Mouse (Mus musculus) CD4-positive, CD25-positive, alpha-beta regulatory T cell, adult 2 months (primary cell): ENCODE measurements around the gene Spc24.
A peak's percentile ranks its signal among the peaks of the same experiment; 100 is the strongest.

Source experiments
- DNase-seq: peaks from one replicate; pipeline ENCODE4 v3.0.0-alpha.2; 2012; ENCODE audit warnings: low read depth, low spot score

Spc24 gene

GRCm38 (mm10) chr9:21749382-21750118 lies 10.6 kb downstream of the Spc24 start:
- DNase-seq: no peak

GRCm38 (mm10) chr9:21748491-21748890 lies 11.6 kb downstream of the Spc24 start:
- no peak for DNase-seq

DNA sequence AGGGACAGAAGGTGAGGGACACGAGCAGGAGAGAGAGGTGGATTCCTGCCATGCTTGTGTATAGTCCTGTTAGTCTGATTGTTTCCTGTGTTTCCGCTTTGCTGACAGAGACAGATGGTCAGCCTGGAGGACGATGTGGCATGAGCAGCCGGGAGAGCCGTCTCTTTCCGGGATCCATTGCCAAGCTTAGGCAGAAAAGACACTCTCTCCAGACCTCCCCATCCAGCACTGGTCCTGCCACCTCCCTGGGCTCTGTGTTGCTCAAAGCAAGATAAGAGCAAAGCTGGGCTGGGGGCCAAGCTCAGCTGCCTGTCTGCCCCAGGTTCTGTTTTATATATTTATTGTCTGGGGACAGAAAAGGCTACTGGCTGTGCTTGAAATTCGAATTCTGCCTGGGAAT lies 12.1 kb downstream of the Spc24 start:
- no peak for DNase-seq

DNA sequence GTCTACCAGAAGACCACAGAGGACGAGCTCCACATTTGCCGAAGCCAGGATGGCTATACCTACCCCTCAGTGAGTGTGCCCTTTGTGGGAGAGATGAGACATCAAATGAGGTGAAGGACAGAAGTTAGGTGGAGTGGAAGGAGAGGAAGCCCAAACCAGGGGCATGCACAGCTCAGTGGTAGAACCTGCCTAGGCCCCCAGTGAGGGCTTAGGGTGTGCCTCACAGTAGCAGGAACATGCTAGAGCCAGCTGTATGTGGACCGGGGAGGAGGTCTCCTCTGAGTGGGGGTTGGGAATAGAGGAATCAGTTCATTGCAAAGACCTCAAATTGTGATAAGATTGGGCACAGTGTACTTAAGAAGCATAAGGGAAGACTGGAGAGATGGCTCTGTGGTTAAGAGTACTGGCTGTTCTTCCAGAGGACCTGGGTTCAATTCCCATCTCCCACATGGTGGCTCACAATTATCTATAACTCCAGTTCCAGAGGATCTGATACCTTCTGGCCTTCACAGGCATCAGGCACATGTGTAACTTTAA lies 12.8 kb downstream of the Spc24 start:
- DNase-seq: no peak

DNA sequence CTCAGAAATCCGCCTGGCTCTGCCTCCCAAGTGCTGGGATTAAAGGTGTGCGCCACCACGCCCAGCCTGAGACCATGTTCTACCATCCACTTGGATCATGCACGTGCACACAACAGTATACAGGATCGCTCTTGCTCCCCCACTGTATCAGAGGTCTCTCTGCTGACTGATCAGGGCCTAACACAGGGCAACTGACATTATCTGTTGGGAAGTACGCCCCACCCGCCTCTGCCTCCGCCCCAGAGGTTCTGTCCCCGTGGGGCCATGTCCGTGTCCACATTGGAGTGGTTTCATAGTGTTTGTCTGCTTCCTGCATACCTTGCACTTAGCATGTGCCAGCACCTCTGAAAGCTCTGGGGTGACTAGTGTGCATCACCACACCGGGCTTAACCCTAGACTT lies 18.6 kb downstream of the Spc24 start:
- no peak for DNase-seq

- DNase-seq: no peak
Observed at GRCm38 (mm10) chr9:21740427-21740826, 19.7 kb downstream of the Spc24 start.

- DNase-seq: no peak
Observed at GRCm38 (mm10) chr9:21738776-21739175, 21.3 kb downstream of the Spc24 start.

DNA sequence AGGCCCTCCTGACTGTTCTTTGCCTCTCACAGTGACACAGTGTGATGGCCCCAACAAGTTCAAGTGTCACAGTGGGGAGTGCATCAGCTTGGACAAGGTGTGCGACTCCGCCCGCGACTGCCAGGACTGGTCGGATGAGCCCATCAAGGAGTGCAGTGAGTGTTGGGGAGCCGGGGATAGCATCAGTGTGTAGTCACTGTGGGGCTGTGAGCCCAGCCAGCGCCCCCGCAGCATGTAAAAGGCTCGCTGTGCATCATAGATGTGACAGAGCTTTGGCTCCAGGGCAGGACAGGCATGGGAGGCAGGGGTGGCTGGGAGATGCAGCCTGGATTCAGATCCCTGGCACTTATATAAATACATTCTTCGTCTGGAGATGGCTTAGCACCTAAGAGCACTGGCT lies 22.9 kb downstream of the Spc24 start:
- DNase-seq: no peak

- no peak for DNase-seq
Observed at GRCm38 (mm10) chr9:21736580-21736979, 23.5 kb downstream of the Spc24 start.

GRCm38 (mm10) chr9:21735126-21735525 lies 25.0 kb downstream of the Spc24 start:
- no peak for DNase-seq

GRCm38 (mm10) chr9:21733989-21734388 lies 26.1 kb downstream of the Spc24 start:
- no peak for DNase-seq

GRCm38 (mm10) chr9:21733446-21733845 lies 26.7 kb downstream of the Spc24 start:
- no peak for DNase-seq

DNA sequence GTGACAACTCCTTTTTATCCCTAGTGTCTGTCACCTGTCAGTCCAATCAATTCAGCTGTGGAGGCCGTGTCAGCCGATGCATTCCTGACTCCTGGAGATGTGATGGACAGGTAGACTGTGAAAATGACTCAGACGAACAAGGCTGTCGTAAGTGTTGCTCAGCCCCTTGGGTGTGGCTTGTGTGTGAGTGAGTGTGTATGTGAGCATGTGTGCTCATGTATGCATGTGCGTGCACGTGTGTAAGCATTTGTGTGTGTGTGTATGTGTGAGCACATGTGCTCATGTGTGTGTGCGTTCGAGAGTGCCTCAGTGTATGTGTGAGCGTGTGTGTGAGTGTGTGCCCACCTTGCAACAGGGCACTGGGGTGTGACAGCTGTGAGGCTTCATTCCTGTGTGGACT lies 27.8 kb downstream of the Spc24 start:
- no peak for DNase-seq

- no peak for DNase-seq
Observed at GRCm38 (mm10) chr9:21729264-21729663, 30.8 kb downstream of the Spc24 start.

DNA sequence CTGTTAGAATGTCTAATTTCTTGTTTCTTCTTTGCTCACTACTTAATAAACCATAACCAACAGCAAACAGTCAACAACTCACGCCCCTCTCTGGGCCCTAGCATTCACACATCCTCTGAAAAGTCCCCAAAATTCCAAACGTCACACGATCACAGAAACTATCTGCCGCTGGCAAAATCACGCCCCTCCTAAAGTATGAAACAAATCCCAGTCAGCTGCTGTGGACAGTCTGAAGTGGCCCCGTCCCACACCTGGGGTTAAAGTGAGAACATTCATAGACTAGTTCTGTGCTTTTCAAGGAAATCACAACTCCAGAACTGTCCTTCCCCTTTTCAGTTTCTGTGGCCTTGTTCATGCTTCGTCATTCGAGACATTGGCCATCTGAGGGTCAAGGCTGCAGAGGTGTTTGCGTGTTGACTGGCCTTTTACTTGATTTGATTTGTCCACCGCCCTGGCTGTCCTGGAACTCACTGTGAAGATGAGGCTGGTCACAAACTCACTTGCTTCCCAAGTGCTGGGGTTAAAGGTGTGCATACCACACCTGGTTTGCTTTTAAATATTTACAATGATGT lies 31.8 kb downstream of the Spc24 start:
- DNase-seq: no peak

DNA sequence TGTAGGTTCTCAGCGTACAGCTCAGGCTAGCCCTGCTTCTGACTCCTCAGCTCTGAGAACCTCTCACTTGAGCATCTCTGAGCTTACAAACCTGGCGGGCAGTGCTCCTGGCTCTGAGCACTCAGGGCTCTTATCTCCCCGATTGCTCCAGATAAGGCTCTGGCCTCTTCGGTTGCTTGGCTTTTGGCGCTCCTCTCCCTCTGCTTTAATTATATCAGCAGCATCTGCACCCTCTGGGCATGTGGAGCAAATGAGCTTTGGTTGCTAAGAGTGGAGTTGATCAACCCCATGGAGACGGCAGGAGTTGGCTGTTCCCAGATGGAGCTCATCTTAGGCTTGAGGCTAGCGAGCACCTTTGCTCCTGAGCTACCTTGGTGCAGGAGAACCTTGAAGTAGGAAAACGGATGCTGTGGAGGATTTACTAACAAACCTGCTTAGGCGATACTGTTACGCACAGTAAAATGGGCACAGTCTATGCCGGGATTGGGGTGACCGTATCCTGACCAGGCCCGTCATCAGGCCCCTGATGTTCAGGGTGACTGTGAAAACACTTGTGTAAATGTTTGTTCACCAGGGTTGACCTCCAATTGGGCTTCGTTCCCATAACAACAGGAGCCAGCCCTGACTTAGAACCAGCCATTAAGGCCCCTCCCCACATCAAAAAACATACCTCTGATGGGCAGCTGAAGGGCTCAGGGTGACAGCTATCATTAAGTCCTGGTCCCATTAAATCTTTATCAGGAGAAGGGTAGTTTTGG lies 33.7 kb downstream of the Spc24 start:
- no peak for DNase-seq

- DNase-seq: peak; percentile 15
Observed at GRCm38 (mm10) chr9:21725224-21726121, 34.6 kb downstream of the Spc24 start.

GRCm38 (mm10) chr9:21724147-21724536 lies 36.0 kb downstream of the Spc24 start:
- peak; percentile 93 for DNase-seq

DNA sequence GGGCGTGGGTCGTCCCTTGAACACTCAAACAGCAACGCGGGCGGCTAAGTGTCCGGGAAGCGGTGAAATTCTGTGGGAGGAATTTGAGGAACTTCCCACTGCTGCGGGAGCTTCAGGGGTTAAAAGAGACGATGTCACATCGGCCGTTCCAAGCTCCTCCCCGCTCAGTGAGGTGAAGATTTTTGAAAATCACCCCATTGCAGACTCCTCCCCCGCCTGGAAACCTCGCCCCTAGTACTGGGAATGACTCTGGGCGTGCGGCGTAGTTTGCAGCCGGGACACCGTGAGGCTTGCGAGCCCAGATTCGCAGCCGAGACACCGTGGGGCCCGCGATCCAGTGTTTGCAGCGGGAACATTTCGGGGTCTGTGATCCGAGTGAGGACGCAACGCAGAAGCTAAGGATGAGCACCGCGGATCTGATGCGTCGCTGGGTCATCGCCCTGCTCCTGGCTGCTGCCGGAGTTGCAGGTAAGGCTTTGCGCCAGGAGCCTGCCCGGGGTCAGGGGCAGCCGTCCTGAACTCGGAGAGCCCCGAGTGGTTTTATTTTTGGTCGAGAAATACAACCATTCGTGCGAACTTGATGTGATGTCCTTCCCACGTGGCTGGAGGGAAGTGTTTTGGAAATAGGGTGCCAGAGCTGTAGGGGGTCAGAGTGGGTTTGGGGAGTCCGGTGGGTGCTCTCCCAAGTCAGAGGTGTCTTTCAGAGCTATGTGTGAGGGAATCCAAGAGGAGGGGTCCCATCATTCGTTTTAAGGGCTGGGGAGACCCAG lies 36.5 kb downstream of the Spc24 start, which contains the start of gene Ldlr:
TSS of gene Ldlr (plus strand) at position 107 of the 770 bp plus-strand sequence.
- peak; percentile 78 for DNase-seq

GRCm38 (mm10) chr9:21721036-21721435 lies 39.1 kb downstream of the Spc24 start:
- DNase-seq: no peak

DNA sequence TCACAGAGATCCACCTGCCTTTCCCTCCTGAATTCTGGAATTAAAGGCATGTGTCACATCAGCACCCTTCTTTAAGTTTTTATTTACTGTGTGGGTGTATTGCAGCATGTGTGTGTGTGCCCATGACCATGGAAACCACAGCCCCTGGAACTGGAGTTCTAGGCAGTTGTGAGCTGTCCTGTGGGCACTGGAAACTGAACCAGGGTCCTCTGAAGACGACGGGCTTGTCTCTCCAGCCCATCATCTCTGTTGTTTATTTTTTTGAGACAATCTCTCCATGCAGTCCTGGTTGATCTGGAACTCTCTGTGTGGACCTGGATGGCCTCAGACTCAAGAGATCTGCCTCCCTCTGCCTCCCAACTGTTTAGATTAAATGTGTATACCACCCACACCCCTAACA lies 43.1 kb downstream of the Spc24 start:
- DNase-seq: no peak
